Mouse (Mus musculus): ENCODE measurements at regions not wholly inside any gene's neighbourhood (a gene's known extent, or its start where the extent isn't known, plus 50 kb on each side); places are given as distances from the start of the nearest gene placed in this dataset.

DNA sequence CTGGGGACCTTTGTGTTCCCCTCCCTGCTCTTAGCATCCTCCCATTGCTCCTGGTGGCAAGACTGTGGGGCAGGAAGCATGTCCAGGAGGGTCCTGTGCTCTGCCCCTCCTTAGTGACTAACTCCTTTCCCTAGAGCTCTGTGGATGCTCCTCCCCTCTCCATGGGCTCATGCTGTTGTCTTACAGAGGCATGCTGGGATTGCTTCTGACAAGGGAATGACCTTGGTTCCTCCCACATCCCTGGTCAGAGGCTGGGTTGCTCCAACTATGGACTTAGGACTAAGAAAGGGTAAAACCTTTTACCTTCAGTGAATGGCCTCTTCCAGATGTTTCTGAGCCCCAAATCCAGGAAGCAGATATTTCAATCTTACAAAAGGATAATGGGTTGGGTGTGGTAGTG lies 62.3 kb upstream of the Zc3h12a start:
- no peak for TF ChIP-seq CTCF (IDR thresholded peaks at IDR 0.05; ENCODE audit: insufficient read depth, low read length)
- no peak for TF ChIP-seq POLR2A (IDR thresholded peaks at IDR 0.05; ENCODE audit: borderline replicate concordance, extremely low read depth, low read depth, low read length)
